Mouse (Mus musculus) brown adipose tissue, adult 24 weeks (tissue): ENCODE measurements around the gene Wwox. TPM values are rescaled to one million over a fixed set of nuclear protein-coding genes. Genes with fewer than 3 reads are reported as not detected.

Experiments used
- H3K27ac ChIP-seq: fragments of 200-500 bp; replicated peaks from 2 replicates; pipeline ENCODE4 v1.5.1; 2012; ENCODE audit warnings: low read depth, mild to moderate bottlenecking, low read length
- H3K4me1 ChIP-seq: fragments of 200-500 bp; 2 replicates; pipeline ENCODE4 v1.6.1; 2012; ENCODE audit warnings: low read length, mixed read lengths; ENCODE audit not compliant: control insufficient read depth, insufficient read depth, insufficient read length
- H3K4me3 ChIP-seq: fragments of 200-500 bp; 2 replicates; pipeline ENCODE4 v1.5.1; 2012; ENCODE audit warnings: low read depth, mild to moderate bottlenecking, low read length, moderate library complexity; ENCODE audit not compliant: insufficient read depth
- polyA plus RNA-seq: library from polyadenylated mRNA; stranded (reverse); fragments of >200 nt; gene quantifications from 2 replicates; pipeline ENCODE4 v1.2.4, GENCODE M21; 2012; ENCODE audit not compliant: missing spikeins, insufficient read depth, insufficient read length

Gene Wwox
- polyA plus RNA-seq, result 7.5 and 11.8 TPM in 2 replicates

GRCm38 (mm10) chr8:114439334-114440204 lies at the start of gene Wwox:
Gene Wwox (plus strand): TSS chr8:114439655.
- Histone ChIP-seq H3K27ac (no peak within 1 kb of the TSS), H3K4me1 (no peaks in the 10 kb centered on the region), H3K4me3 (peak within 1 kb of the TSS; percentile 82)

GRCm38 (mm10) chr8:114390465-114391254 lies 48.8 kb upstream of the Wwox start:
- H3K4me3 ChIP-seq, result no peak overlapping the region
- no peaks in the 10 kb centered on the region for H3K4me1 ChIP-seq
- no peak overlapping the region for H3K27ac ChIP-seq

- no peaks in the 10 kb centered on the region for H3K4me1 ChIP-seq
- H3K4me3 ChIP-seq, result no peak overlapping the region
- H3K27ac ChIP-seq, result no peak overlapping the region
Measured at GRCm38 (mm10) chr8:114398326-114398725, 41.1 kb upstream of the Wwox start.

GRCm38 (mm10) chr8:114399273-114399672 lies 40.2 kb upstream of the Wwox start:
- Histone ChIP-seq H3K4me3 (no peak overlapping the region), H3K27ac (no peak overlapping the region), H3K4me1 (no peaks in the 10 kb centered on the region)

- Histone ChIP-seq H3K27ac (no peak overlapping the region), H3K4me1 (no peaks in the 10 kb centered on the region), H3K4me3 (no peak overlapping the region)
Measured at GRCm38 (mm10) chr8:114401679-114402078, 37.8 kb upstream of the Wwox start.

GRCm38 (mm10) chr8:114411421-114411820 lies 28.0 kb upstream of the Wwox start:
- no peak overlapping the region for H3K4me3 ChIP-seq
- no peaks in the 10 kb centered on the region for H3K4me1 ChIP-seq
- H3K27ac ChIP-seq, result no peak overlapping the region

GRCm38 (mm10) chr8:114417786-114418185 lies 21.7 kb upstream of the Wwox start, which contains the start of gene Clec3a:
Gene Clec3a (plus strand): TSS chr8:114418086.
- H3K27ac ChIP-seq, result no peak within 1 kb of the TSS
- H3K4me1 ChIP-seq, result no peaks in the 10 kb centered on the region
- H3K4me3 ChIP-seq, result no peak within 1 kb of the TSS

- H3K4me1 ChIP-seq, result no peaks in the 10 kb centered on the region
- no peak overlapping the region for H3K4me3 ChIP-seq
- H3K27ac ChIP-seq, result no peak overlapping the region
Measured at GRCm38 (mm10) chr8:114418486-114418885, 21.0 kb upstream of the Wwox start.

- no peak overlapping the region for H3K27ac ChIP-seq
- no peaks in the 10 kb centered on the region for H3K4me1 ChIP-seq
- no peak overlapping the region for H3K4me3 ChIP-seq
Measured at GRCm38 (mm10) chr8:114418904-114419303, 20.6 kb upstream of the Wwox start.

- no peak overlapping the region for H3K27ac ChIP-seq
- no peak overlapping the region for H3K4me3 ChIP-seq
- H3K4me1 ChIP-seq, result no peaks in the 10 kb centered on the region
Measured at GRCm38 (mm10) chr8:114421544-114421943, 17.9 kb upstream of the Wwox start.

GRCm38 (mm10) chr8:114438236-114438635 lies 1.2 kb upstream of the Wwox start:
- no peak overlapping the region for H3K4me3 ChIP-seq
- H3K4me1 ChIP-seq, result no peaks in the 10 kb centered on the region
- H3K27ac ChIP-seq, result no peak overlapping the region

- Histone ChIP-seq H3K4me1 (no peaks in the 10 kb centered on the region), H3K27ac (no peak overlapping the region), H3K4me3 (peak overlapping the region; percentile 82)
Measured at GRCm38 (mm10) chr8:114440205-114440589, 742 bp downstream of the Wwox start.

- Histone ChIP-seq H3K4me3 (no peak overlapping the region), H3K27ac (no peak overlapping the region), H3K4me1 (no peaks in the 10 kb centered on the region)
Measured at GRCm38 (mm10) chr8:114441616-114442015, 2.2 kb downstream of the Wwox start.

- Histone ChIP-seq H3K4me3 (no peak overlapping the region), H3K27ac (no peak overlapping the region), H3K4me1 (no peaks in the 10 kb centered on the region)
Measured at GRCm38 (mm10) chr8:114446884-114447283, 7.4 kb downstream of the Wwox start.

- H3K4me3 ChIP-seq, result no peak overlapping the region
- H3K4me1 ChIP-seq, result no peaks in the 10 kb centered on the region
- H3K27ac ChIP-seq, result no peak overlapping the region
Measured at GRCm38 (mm10) chr8:114452278-114452677, 12.8 kb downstream of the Wwox start.
